Mouse (Mus musculus) NIH3T3 (cell line): Measurements from ENCODE around the gene Yipf1.
"Not testable (repeated sequence)": the region's sequence is repeated elsewhere in the genome, so short reads cannot be mapped to it uniquely, and the experiment has no call there.

Experiments used
- DNase-seq: peaks from one replicate; pipeline ENCODE4 v3.0.0-alpha.2; 2012; ENCODE audit warnings: low read depth

Yipf1 gene

DNA sequence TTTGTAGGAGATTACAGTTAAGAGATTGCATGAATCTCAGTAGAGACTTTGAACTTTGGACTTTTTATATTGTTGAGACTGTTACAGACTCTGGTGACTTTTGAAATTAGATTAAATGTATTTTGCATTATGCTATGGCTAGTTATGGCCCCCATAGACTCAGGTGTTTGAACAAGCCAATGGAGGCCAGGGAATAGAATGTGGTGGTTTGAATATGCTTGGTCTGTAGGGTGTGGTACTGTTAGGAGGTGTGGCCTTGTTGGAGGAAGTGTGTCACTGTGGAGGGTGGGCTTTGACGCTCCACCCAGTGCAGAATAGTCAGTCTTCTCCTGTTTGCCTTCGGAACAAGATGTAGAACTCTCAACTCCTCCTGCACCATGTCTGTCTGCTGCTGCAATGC is 8.9 kb downstream of the Yipf1 start:
- DNase-seq = no peak

DNA sequence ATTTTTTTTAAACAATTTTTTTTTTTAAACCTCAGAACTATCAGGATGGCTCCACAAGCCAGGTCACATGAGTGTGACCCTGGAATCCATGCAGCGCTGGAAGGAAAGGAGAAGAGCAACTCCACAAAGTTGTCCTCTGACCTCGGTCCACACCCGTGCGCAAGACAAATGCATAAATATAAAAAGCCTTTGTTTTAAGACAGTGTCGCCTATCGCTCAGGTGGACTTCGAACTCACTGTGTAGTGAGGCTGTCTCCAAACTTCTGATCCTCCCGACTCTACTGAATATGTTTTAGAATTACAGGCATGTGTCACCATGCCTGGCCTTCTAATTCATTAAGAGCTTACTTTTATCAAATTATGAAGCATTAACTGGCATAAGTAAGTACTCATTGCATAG is 14.4 kb downstream of the Yipf1 start:
- no peak for DNase-seq

DNA sequence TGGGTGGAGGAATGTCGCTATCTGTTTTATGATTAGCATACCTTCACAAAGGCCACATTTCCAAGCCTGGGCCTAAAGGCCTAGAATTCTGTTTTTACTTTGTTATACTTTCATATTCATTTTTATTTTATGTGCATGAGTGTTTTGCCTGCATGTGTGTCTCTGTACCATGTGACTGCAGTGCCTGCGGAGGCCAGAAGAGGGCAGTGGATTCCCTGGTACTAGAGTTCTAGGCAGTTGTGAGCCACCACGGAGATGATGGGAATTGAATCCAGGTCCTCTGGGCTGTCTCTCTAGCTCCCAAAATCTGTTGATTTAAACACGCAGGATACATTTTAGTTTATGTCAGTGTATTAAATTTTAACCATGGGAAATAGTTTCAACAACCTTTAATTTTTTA is 19.4 kb downstream of the Yipf1 start:
- DNase-seq = no peak

DNA sequence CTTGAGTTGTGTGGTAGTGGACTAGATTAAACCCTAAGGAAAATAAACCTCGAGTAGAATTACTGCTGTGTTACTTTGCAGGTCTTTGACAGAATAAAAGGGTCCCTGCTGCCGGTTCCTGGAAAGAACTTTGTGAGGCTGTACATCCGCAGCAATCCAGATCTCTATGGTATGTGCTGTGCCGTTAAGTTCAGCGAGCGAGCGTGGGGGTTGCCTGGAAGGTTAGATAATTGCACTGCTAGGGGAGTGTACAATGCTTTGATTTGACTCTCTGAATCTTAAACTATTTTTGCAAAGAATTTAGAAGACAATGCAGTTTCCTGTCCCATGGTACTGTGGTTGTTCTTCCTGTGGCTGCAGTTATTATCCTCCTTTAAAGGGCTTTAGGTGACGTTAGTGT is 22.2 kb downstream of the Yipf1 start:
- DNase-seq = no peak

DNA sequence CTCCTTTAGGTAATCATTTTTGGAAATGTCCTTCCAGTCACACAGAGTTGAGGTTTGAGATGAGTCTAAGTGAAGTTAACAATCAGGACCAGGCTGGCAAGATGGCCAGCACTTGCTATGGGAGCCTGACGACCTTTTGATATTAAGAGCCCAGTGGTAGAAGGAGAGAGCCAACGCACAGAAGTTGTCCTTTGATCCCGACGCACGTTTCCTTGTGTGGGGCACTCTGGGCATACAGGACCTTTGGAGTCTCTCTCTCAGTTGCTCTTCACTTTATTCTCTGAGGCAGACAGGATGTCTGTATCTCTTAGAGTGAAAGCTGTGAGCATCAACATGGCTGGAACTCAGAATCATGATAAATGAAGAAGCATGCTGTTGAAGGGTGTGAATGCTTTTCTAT is 23.3 kb downstream of the Yipf1 start:
- no peak for DNase-seq

DNA sequence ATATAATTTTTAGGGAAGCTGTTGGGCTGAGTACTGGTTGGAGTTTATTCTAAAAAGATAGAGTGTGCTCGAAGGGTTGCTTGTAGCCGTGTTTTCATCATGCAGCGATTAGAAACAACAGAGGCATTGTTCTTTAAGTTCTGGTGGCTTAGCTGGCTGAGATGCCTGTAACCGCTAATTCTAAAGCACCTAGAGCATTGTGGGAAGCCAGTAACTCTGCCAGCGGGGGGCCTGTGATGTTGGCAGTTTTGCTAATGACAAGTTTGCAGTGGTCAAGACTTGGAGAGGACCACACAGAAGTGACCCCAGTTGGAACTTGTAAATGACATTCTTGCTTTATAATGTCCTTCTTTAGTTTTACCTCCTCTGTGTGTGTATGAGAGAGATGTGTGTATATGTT is 27.2 kb downstream of the Yipf1 start:
- no peak for DNase-seq

DNA sequence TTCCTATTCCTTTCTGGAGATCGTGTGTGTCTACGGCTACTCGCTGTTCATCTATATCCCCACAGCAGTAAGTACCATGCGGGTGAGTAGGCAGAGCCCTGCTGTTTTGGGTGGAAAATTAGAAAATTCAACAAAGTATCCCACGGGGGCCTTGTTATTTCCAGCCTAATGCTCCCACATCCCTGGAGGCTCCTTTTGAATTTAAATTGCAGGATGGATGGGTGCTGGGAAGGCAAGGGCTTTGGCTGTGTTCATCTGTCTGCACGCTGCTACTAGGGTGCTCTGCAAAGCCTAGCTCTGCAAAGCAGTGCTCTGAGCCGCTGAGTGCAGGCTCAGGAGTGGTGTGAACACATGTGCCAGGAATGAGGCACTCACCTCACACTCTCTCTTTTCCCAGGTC is 30.4 kb downstream of the Yipf1 start:
- no peak for DNase-seq

DNA sequence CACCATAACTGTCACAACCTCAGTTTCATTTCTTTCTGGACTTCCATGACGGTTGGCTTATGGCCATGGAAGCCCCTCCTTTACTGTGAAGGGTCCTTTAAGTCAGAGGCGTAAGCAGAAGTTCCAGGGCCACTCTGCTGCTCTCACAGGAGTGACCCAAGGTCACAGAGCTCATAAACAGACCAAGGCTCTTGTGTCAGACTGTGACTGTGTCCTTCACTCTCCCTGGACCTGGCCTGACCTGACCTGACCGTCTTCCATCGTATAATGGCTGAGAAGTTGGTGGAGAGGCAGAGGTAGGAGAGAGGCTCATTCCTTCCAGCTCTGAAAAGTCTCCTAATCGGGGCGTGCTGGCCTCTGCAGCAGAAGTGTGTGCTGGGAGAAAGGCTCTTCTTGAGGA is 33.1 kb downstream of the Yipf1 start:
- no peak for DNase-seq

DNA sequence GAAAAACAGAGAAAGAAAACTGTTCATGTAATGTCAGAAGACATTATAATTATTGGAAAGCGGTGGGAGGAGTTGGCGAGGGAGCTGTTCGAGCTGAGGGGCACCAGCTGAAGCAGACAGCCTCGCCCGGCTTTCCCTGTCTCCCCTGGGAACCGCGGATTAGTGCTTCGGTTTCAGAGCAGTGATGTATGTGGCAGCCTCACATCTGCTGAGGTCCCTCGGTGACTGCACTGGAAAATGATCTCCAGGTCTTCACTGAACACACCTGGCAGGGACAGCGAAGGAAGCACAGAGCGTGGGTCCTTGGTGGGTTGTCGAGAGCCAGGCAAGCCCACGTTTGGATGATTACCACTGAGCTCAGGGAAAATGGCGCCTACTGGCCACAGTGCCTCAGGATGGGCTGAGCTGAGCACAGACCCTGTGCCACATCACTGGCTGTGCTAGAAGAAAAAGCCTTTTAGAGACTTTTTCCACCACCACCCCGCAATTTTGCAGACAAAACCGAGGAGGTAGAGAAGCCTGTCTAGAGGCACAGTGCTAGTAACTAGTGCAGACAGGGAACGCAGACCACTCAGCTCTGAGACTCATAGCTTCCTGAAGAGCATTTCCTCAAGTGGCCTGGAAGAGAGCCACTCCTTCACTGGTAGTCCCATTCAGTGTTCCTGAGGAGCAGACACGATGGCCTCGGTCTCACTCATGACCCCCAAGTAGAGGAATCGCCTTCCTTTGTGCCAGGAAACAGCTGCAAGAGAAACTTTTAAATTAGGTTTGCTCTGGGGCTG is 34.6 kb downstream of the Yipf1 start:
- no peak for DNase-seq

DNA sequence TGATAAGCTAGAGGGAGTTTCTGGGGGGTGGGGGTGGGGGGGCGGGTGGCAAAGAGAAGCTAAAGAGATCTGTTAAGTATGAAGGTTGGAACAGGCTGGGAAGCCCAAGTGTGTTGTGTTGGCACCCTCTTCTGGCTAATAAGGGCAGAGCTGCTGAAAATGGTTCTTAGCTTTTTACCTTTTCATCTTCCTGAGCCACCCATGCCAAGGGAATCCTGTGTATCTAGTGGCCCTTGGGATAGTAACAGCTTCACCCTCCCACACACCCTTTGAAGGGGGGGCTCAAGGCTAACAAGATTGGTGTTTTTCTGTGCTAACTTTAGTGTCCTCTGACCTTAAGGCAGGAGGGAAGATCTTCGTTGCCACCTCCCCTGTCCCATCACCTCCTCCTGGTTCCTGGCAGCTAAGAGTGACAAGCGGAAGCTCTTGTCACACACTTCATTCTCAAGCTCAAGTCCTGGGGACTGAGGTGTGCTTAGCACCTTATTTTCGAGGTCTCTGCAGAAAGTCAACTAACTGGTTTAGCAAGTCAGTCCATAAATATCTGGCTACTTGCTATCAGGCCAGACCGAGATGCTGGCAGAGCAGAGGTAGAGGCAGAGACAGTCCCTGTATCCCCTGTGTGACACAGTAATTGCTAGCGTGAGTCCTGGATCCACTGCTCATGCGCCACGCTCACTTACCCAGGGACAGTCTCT is 35.3 kb downstream of the Yipf1 start:
- peak; percentile 78 for DNase-seq

DNA sequence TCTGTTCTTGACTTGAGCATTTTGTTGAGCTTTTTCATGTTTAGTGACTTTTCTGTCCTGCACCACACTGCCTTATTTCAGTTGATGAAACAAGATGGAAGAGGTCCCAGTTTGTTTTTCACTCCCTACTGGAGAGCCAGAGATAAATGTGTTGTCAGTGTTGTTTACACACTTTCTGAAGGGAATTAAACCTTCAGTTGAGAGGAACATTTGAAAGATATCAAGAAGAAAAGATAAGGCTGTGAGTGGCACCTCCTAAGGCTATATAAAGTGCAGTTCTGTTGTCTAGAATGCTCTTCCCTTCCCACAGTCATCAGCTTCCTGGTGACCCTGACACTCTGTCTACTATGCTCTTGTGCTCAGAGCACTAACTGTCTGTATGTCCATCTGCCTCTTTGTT is 37.2 kb downstream of the Yipf1 start:
- no peak for DNase-seq

DNA sequence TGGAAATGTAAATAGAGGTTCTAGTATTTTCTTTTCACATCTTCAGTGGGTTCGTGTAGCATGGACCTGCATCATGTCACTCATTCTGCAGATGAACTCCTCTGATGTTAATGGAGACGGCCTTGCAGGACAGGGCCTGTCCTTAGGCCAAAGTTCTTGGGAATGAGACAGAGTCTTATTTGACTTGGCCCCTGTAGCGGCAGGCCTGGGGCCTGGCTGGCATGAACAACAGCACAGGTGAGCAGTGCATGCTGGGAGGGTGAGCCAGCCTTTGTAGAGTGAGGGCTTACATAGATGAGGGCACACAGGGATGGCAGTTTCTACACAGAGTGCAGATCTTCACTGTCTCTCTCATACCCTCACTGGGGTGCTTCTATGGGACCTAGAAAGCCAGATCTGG is 39.4 kb downstream of the Yipf1 start:
- no peak for DNase-seq

DNA sequence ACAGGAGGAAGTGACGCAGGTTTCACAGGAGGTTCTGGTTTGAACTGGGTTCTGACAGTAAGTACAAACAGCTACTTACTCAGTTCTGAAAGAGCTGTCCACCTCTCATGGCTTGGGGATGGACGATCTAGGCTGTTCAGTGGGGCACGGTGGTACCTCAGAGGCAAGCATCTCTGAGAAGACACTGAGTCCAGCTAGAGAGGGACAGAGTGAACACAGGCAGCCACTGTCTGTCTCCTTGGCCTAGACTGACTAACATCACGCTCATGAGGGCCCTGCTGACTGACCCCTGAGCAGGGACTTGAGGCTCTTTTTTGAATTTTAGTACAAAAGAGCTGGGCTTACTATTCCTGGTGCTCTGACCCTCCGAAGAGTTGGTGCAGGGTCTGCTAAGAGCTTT is 40.0 kb downstream of the Yipf1 start:
- DNase-seq = no peak

DNA sequence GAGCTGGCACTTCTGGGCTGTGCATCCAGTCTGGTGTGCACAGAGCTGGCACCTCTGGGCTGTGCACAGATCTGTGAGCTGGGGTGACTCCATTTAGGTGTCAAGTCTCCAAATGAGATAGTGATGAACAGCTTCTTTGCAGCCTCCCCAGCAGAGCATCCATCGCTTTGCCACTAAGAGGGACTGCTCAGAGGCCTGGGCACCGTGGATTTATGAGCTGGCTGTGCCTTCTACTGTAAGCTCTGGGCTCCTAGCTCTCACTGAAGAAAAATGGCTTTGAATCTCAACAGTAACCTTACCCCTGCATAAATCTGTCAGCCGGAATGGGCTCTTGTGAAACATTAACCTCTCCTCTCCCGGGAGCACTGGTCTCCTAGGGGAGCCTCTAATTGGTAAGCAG is 40.4 kb downstream of the Yipf1 start:
- peak; percentile 39 for DNase-seq

DNA sequence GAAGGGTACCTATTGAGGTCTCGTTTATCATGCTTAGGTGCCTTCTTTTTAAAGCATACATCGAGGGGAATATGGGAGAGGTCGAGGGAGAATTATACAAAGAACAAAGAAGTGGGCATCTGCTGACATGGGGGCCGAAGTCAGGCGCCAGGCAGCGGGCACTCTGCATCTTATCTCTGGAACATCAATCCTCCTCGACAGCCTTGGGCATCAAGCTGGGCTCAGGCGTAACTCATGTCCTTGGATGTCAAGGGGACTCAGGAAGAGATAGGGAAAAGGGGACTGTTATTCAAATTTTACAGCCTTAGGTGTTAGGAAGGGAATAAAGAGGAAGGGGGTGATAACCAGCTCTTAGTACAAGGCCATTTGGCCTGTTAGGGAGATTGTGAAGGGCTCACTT is 43.0 kb downstream of the Yipf1 start:
- not testable (repeated sequence) for DNase-seq

DNA sequence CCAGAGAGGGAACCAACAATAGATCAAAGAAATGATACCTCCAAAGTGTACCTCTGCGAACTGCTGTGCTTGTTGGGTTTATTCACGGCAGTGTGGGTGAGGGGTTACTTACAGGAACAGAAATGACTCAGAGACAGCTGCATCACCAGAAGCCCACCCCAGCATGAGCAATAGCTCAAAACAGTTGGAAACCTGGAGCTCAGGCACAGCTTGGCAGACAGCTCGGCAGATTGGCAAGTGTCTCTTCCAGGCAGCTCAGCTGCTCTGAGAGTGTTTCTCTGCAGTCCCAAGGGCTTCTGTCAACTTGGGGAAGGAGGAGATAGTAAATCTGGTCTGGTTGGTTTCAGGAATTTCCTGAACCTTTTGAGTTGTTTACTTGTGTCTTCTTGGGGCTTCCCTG is 44.3 kb downstream of the Yipf1 start:
- no peak for DNase-seq

DNA sequence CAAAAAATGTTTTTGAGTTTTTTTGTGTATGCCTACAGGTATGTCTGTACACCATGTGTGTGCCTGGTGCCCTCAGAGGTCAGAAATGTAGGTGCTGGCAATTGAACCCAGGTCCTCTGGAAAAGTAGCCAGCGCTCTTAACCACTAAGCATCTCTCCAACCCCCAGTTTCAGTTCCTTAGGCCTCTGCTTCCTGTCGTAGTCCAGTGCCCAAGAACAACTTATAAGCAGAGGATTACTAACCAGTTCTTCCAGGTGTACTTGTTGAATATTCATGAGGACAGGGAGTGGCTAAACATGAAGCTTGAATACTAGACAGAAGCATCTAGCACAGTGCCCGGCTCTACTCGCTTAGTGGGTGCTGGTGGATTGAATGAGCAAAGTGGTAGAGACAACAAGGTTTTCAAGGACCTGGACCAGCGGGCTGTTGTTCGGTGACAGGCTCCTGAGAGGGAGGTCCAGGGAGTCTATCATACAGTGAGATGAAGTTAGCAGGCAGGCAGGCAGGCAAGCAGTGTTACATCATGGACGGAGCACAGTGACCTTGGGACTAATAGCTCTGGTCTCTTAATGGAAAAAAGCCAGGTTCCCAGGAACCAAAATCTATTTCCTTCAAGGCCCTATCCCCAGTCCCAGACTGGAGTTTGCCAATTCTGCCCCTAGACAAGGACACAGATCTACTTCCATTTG is 46.4 kb downstream of the Yipf1 start:
- DNase-seq = no peak

DNA sequence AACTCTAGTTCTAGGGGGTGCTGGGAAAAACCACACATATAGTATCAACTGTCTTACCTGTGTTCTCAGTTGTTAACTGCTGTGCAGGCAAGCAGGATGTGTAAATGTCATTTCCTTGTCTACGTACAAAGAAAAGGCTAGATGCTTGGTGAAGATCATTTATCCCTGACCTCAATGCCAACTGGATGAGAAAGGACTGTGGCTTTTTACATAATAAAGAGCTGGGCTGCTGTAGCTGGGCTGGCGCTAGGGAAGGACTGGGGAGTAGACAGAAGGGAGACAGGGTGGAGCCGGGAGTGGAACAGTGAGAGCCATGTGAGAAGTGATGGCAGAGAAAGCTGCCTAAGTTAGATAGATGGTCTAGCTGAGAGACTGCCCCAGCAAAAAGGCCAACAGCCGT is 48.6 kb downstream of the Yipf1 start:
- no peak for DNase-seq

DNA sequence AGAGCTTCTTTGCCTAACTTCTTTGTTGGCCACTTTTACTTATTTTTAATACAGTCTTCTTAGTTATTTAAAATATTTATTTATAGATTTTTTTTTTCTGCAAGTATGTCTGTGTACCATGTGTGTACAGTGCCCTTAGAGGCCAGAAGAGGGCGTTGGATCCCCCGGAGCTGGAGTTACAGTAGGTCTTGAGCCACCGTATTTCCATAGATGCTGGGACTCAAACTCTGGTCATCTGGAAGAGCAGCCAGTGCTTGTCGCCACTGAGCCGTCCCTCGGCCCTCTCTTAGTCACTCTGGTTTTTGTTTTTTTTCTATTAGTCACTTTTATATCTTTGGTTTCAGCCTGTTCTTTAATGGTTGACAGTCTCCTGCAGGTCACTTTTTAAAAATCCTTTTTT is 49.4 kb downstream of the Yipf1 start:
- DNase-seq = peak; percentile 57

DNA sequence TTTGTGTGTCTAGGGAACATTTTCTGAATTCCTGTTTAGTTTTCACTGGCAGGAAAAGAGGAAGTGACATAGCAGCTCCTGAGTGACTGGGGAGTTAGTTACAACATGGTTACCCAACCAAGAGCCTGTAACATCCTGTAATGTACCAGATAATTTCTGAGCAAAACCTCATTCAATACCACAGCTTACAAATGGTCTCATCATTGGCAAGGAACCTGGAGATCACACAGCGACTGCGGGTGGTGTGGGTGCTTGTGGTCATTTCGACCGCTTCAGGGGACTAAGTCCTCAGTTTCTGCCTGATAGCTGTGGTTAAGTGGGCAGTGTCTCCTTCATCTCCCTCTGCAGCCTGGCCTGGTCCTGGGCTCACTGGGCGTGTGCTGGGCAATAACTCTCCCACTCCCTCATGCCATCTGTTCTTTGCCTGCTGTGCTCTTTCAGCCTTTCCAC is 50.1 kb downstream of the Yipf1 start:
- DNase-seq = peak; percentile 60

DNA sequence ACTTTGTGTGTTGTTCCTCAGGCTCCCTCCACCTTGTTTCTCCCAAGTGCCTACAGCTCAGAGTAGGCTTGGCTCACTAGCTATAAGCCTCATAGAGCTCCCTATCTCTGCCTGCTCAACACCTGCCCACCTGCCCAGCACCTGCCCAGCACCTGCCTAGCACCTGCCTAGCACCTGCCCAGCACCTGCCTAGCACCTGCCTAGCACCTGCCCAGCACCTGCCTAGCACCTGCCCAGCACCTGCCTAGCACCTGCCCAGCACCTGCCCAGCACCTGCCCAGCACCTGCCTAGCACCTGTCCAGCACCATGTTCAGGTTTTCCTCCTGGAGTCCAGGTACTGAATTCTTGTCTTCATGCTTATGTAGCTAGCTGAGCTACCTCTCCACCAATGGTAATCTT is 52.2 kb downstream of the Yipf1 start:
- DNase-seq = not testable (repeated sequence)

DNA sequence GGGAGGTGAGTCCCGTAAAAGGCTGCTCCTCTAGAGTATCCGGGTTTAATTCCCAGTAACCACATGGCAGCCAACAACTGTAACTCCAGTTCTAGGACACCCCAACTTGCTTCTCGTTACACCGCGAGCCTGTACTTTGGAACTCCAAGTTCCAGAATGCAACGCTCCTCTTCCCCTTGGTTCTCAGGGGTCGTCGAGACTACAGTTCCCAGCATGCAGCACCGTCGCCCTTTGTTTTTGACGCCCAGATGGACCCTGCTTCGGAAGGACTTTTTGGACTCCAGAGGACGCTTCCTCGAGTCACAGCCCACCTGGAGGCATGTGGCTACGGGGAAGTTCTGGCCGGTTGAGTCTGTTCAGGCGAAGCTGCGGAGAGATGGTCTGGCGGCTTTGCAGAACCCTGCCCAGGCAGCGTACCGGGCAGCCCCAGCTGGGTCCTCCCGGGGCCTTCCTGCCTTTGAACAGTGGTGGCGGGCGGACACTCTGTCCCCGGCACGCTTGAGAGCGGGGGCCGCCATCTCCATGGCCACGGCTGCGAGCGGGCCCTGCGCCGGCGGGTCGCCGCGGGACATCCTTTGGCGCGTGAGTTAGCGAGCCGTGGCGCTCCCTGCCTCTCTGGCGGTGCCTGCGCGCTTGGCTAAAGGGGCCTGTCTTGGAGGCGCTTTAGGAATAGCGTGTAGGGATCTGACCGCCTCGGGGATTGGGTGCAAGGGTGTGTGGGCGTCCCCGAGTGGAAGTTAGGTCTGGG is 53.6 kb downstream of the Yipf1 start, which contains the start of gene Ndc1:
Ndc1 (plus strand) TSS at position 218 of the 748 bp plus-strand sequence.
- DNase-seq = peak; percentile 92
